In genomic region chr10:27005716-27006115, GRCm38 (mm10) we compare ENCODE assay signal across 30 mouse cellular contexts.
"Had no signal": no experiment of that assay in that cellular context is flagged by ENCODE, and none has a peak within 500 bp of the region (broad histone marks: within the 10 kb centered on the region; RNA-seq: fewer than 3 reads in every experiment).

No protein-coding gene starts in this region.

- DNase-seq: left cerebral cortex, postnatal 4 days; liver; liver, embryonic 13.5 days; liver, postnatal 0 days; lung, adult 18-20 months; lung, adult 2 months; lung, embryonic 14.5 days; lung, postnatal 10 days; lung, postnatal 14 days; lung, postnatal 36 days; lung, postnatal 4 days; midbrain, embryonic 14.5 days had no signal

- H3K27me3 ChIP-seq: limb, embryonic 12.5 days; limb, embryonic 13.5 days; limb, embryonic 15.5 days; liver, embryonic 12.5 days; liver, embryonic 13.5 days; liver, embryonic 15.5 days; lung, embryonic 15.5 days; megakaryocyte, embryonic 14.5 days; midbrain, embryonic 12.5 days; midbrain, embryonic 15.5 days had no signal

- H3K27ac ChIP-seq: left cerebral cortex, adult 2 months; limb, embryonic 12.5 days; limb, embryonic 13.5 days; limb, embryonic 15.5 days; liver, embryonic 12.5 days; liver, embryonic 13.5 days; liver, embryonic 14.5 days; liver, embryonic 15.5 days; lung, embryonic 15.5 days; macrophage; midbrain, embryonic 10.5 days; midbrain, embryonic 12.5 days; midbrain, embryonic 15.5 days had no signal

- H3K9ac ChIP-seq: limb, embryonic 12.5 days; limb, embryonic 13.5 days; limb, embryonic 15.5 days; liver, embryonic 12.5 days; liver, embryonic 13.5 days; liver, embryonic 14.5 days; liver, embryonic 15.5 days; liver, postnatal 0 days; lung, embryonic 14.5 days; lung, embryonic 15.5 days; midbrain, embryonic 12.5 days; midbrain, embryonic 15.5 days had no signal

- H3K9me3 ChIP-seq: limb, embryonic 12.5 days; limb, embryonic 13.5 days; limb, embryonic 15.5 days; liver, embryonic 12.5 days; liver, embryonic 13.5 days; liver, embryonic 15.5 days; lung, embryonic 15.5 days; megakaryocyte, embryonic 14.5 days; midbrain, embryonic 10.5 days; midbrain, embryonic 12.5 days; midbrain, embryonic 15.5 days had no signal

- H3K36me3 ChIP-seq: limb, embryonic 12.5 days; limb, embryonic 13.5 days; limb, embryonic 15.5 days; liver, embryonic 12.5 days; liver, embryonic 13.5 days; liver, embryonic 15.5 days; lung, embryonic 15.5 days; midbrain, embryonic 10.5 days; midbrain, embryonic 12.5 days; midbrain, embryonic 15.5 days had no signal

- H3K4me3 ChIP-seq: left cerebral cortex, adult 2 months; limb, embryonic 12.5 days; limb, embryonic 13.5 days; limb, embryonic 15.5 days; liver, embryonic 12.5 days; liver, embryonic 13.5 days; liver, embryonic 15.5 days; lung, embryonic 15.5 days; megakaryocyte, embryonic 14.5 days; midbrain, embryonic 10.5 days; midbrain, embryonic 12.5 days; midbrain, embryonic 15.5 days; myocyte had no signal

- H3K4me2 ChIP-seq: limb, embryonic 12.5 days; limb, embryonic 13.5 days; limb, embryonic 15.5 days; liver, embryonic 11.5 days; liver, embryonic 12.5 days; liver, embryonic 13.5 days; liver, embryonic 15.5 days; lung, embryonic 14.5 days; lung, embryonic 15.5 days; midbrain, embryonic 11.5 days; midbrain, embryonic 12.5 days; midbrain, embryonic 15.5 days had no signal

- ATAC-seq: liver, embryonic 12.5 days; liver, postnatal 0 days; lung, postnatal 0 days; midbrain, embryonic 15.5 days; midbrain, embryonic 16.5 days had no signal

- H3K4me1 ChIP-seq: limb, embryonic 15.5 days; liver, embryonic 12.5 days; liver, embryonic 13.5 days; liver, embryonic 15.5 days; lung, embryonic 15.5 days; megakaryocyte, embryonic 14.5 days; midbrain, embryonic 12.5 days; midbrain, embryonic 15.5 days had no signal
